9 mouse cellular contexts compared by ENCODE assay signal in genomic region chr2:119558737-119559340, GRCm38 (mm10). TPM values are rescaled to one million over a fixed set of nuclear protein-coding genes. Genes with fewer than 3 reads are reported as not detected.
DNase-seq lines count a peak whose midpoint lies in the region; ATAC-seq and TF ChIP-seq lines count a peak whose summit lies in the region.
"Had no signal": no experiment of that assay in that cellular context is flagged by ENCODE, and none has a peak within 500 bp of the region (broad histone marks: within the 10 kb centered on the region; RNA-seq: fewer than 3 reads in every experiment).

No protein-coding gene starts in this region.

- intact Hi-C loops in left cerebral cortex, postnatal 10 days (cut with DNase I), result no loop called here

- H3K4me1 ChIP-seq in kidney, embryonic 16.5 days (ENCODE audit: insufficient read depth, low read length), result peaks cover 8% of the 10 kb centered on the region
- peaks cover 20% of the 10 kb centered on the region for H3K4me1 ChIP-seq in E14TG2a.4 (replicated peaks; ENCODE audit: low read depth, low read length)
- H3K4me1 ChIP-seq in liver, embryonic 13.5 days (replicated peaks), result peaks cover 12% of the 10 kb centered on the region
- H3K4me1 ChIP-seq in stomach, embryonic 16.5 days (ENCODE audit: control insufficient read depth, insufficient read depth, low read length), result peaks cover 9% of the 10 kb centered on the region; the same call in 1 of the 2 replicates
- H3K4me1 ChIP-seq: midbrain, embryonic 13.5 days had no signal

- H3K9me3 ChIP-seq in kidney, embryonic 16.5 days (ENCODE audit: low read length), result no peaks in the 10 kb centered on the region
- H3K9me3 ChIP-seq in E14TG2a.4 (ENCODE audit: low read length), result no peaks in the 10 kb centered on the region
- no peaks in the 10 kb centered on the region for H3K9me3 ChIP-seq in liver, embryonic 13.5 days (replicated peaks)
- no peaks in the 10 kb centered on the region for H3K9me3 ChIP-seq in stomach, embryonic 16.5 days (replicated peaks; ENCODE audit: control insufficient read depth, low read length)
- H3K9me3 ChIP-seq: midbrain, embryonic 13.5 days had no signal

- no peak overlapping the region for H3K9ac ChIP-seq in kidney, embryonic 16.5 days (replicated peaks; ENCODE audit: low read length)
- H3K9ac ChIP-seq in liver, embryonic 13.5 days, result peak overlapping the region; percentile 26; the same call in 1 of the 2 replicates
- no peak overlapping the region for H3K9ac ChIP-seq in stomach, embryonic 16.5 days (ENCODE audit: low read length)
- H3K9ac ChIP-seq: midbrain, embryonic 13.5 days had no signal

- no peak overlapping the region for H3K4me3 ChIP-seq in kidney, embryonic 16.5 days (ENCODE audit: low read length)
- peak overlapping the region; percentile 32 for H3K4me3 ChIP-seq in E14TG2a.4 (replicated peaks; ENCODE audit: low read length)
- no peak overlapping the region for H3K4me3 ChIP-seq in liver, embryonic 13.5 days (replicated peaks)
- no peak overlapping the region for H3K4me3 ChIP-seq in stomach, embryonic 16.5 days (replicated peaks; ENCODE audit: low read length)
- H3K4me3 ChIP-seq: midbrain, embryonic 13.5 days had no signal

- ATAC-seq in kidney, embryonic 16.5 days (ENCODE audit: low FRiP score, low TSS enrichment), result no peak
- 0 out of 2 replicates have a peak, but pooled peaks have one; percentile 26 for ATAC-seq in liver, embryonic 13.5 days (ENCODE audit: low read depth)
- ATAC-seq in stomach, embryonic 16.5 days (ENCODE audit: insufficient read depth, low FRiP score), result peak; percentile 40; the same call in 1 of the 2 replicates
- ATAC-seq: midbrain, embryonic 13.5 days had no signal

- H3K36me3 ChIP-seq in kidney, embryonic 16.5 days (ENCODE audit: insufficient read depth, low read length), result 0 out of 2 replicates have a peak, but pooled peaks cover 4% of the 10 kb centered on the region
- H3K36me3 ChIP-seq in E14TG2a.4 (ENCODE audit: insufficient read depth, low read length), result peaks cover 10% of the 10 kb centered on the region; the same call in 1 of the 2 replicates
- peaks cover 8% of the 10 kb centered on the region; the same call in 1 of the 2 replicates for H3K36me3 ChIP-seq in liver, embryonic 13.5 days
- H3K36me3 ChIP-seq in stomach, embryonic 16.5 days (ENCODE audit: control insufficient read depth, insufficient read depth, low read length), result no peaks in the 10 kb centered on the region

- H3K4me2 ChIP-seq in kidney, embryonic 16.5 days (replicated peaks; ENCODE audit: low read depth, low read length), result no peak overlapping the region
- no peak overlapping the region for H3K4me2 ChIP-seq in liver, embryonic 13.5 days
- peak overlapping the region; percentile 4; the same call in 1 of the 2 replicates for H3K4me2 ChIP-seq in stomach, embryonic 16.5 days (ENCODE audit: low read depth, low read length)
- H3K4me2 ChIP-seq: midbrain, embryonic 13.5 days had no signal

- DNase-seq in kidney, postnatal 14 days, result no peak
- no peak for DNase-seq in liver, embryonic 13.5 days
- no peak for DNase-seq in embryo, embryonic 11 days
- no peak for DNase-seq in left cerebral cortex, postnatal 10 days (ENCODE audit: extremely low spot score in 1 of 2, low spot score in 2 of 2)
- no peak for DNase-seq in adrenal gland, adult 8-10 months

- TF ChIP-seq CTCF in E14TG2a.4 (conservative IDR thresholded peaks at IDR 0.05; ENCODE audit: low read length), result no peak

- WGBS in kidney, embryonic 16.5 days, result 66% methylated on average over 7 of the region's 7 CpGs
- 50% methylated on average over 7 of the region's 7 CpGs for WGBS in liver, embryonic 13.5 days (ENCODE audit: insufficient replicate concordance)
- WGBS in stomach, embryonic 16.5 days, result 49% methylated on average over 7 of the region's 7 CpGs

- H3K27me3 ChIP-seq in kidney, embryonic 16.5 days (ENCODE audit: insufficient read depth, low read length), result no peaks in the 10 kb centered on the region
- no peaks in the 10 kb centered on the region for H3K27me3 ChIP-seq in E14TG2a.4 (ENCODE audit: insufficient read depth, low read length)
- H3K27me3 ChIP-seq in liver, embryonic 13.5 days, result no peaks in the 10 kb centered on the region
- no peaks in the 10 kb centered on the region for H3K27me3 ChIP-seq in stomach, embryonic 16.5 days (ENCODE audit: control insufficient read depth, insufficient read depth, low read length)
- H3K27me3 ChIP-seq: midbrain, embryonic 13.5 days had no signal

- peak overlapping the region; percentile 56; the same call in 1 of the 2 replicates for H3K27ac ChIP-seq in kidney, embryonic 16.5 days (ENCODE audit: low read length)
- H3K27ac ChIP-seq in liver, embryonic 13.5 days, result peak overlapping the region; percentile 55; the same call in 1 of the 2 replicates
- H3K27ac ChIP-seq in stomach, embryonic 16.5 days (ENCODE audit: low read length), result peak overlapping the region; percentile 75
- H3K27ac ChIP-seq: midbrain, embryonic 13.5 days had no signal

RNA-seq across cellular contexts. Expression of gene Chp1, which starts 11.3 kb away (rescaled TPM):
- 66.1 and 68.6 TPM in 2 replicates for polyA plus RNA-seq in kidney, embryonic 16.5 days (2015; fragmentation: Nextera tagmentation; extraction: Ambion mirVana)
- 47.3 and 54.2 TPM in 2 replicates for polyA plus RNA-seq in liver, embryonic 13.5 days (2015; fragmentation: Nextera tagmentation; extraction: Ambion mirVana)
- polyA plus RNA-seq in stomach, embryonic 16.5 days (2015; fragmentation: Nextera tagmentation; extraction: Ambion mirVana), result 92.4 and 110 TPM in 2 replicates
- total RNA-seq in left cerebral cortex, postnatal 10 days (2021), result 100 to 1,000 TPM; 108 to 110 TPM
- total RNA-seq in adrenal gland, adult 8-10 months (2022), result 100 to 1,000 TPM; 229 to 290 (median 261) TPM

RNA-seq across cellular contexts. Expression of gene Exd1, which starts 11.4 kb away (rescaled TPM):
- 0.41 and 0.84 TPM in 2 replicates for polyA plus RNA-seq in kidney, embryonic 16.5 days (2015; fragmentation: Nextera tagmentation; extraction: Ambion mirVana)
- polyA plus RNA-seq in liver, embryonic 13.5 days (2015; fragmentation: Nextera tagmentation; extraction: Ambion mirVana), result 0.35 and 0.38 TPM in 2 replicates
- polyA plus RNA-seq in stomach, embryonic 16.5 days (2015; fragmentation: Nextera tagmentation; extraction: Ambion mirVana), result 0.18 and 0.24 TPM in 2 replicates
- under 1 TPM; 0.63 to 0.64 TPM for total RNA-seq in left cerebral cortex, postnatal 10 days (2021)
- 1 to 10 TPM in 3 of 4 experiments, under 1 TPM in 1; 0.99 to 2.1 (median 1.1) TPM for total RNA-seq in adrenal gland, adult 8-10 months (2022)

RNA-seq across cellular contexts. Expression of gene Nusap1, which starts 59.3 kb away (rescaled TPM):
- polyA plus RNA-seq in kidney, embryonic 16.5 days (2015; fragmentation: Nextera tagmentation; extraction: Ambion mirVana), result 73.2 and 78.0 TPM in 2 replicates
- polyA plus RNA-seq in liver, embryonic 13.5 days (2015; fragmentation: Nextera tagmentation; extraction: Ambion mirVana), result 90.6 and 119 TPM in 2 replicates
- 62.7 and 65.4 TPM in 2 replicates for polyA plus RNA-seq in stomach, embryonic 16.5 days (2015; fragmentation: Nextera tagmentation; extraction: Ambion mirVana)
- total RNA-seq in left cerebral cortex, postnatal 10 days (2021), result 1 to 10 TPM; 1.6 to 2.2 TPM
- total RNA-seq in adrenal gland, adult 8-10 months (2022), result 1 to 10 TPM in 3 of 4 experiments, under 1 TPM in 1; 0.64 to 1.8 (median 1.4) TPM

RNA-seq across cellular contexts. Expression of gene Oip5, which starts 59.4 kb away (rescaled TPM):
- polyA plus RNA-seq in kidney, embryonic 16.5 days (2015; fragmentation: Nextera tagmentation; extraction: Ambion mirVana), result 28.9 and 31.2 TPM in 2 replicates
- 42.8 and 50.4 TPM in 2 replicates for polyA plus RNA-seq in liver, embryonic 13.5 days (2015; fragmentation: Nextera tagmentation; extraction: Ambion mirVana)
- 22.3 and 24.9 TPM in 2 replicates for polyA plus RNA-seq in stomach, embryonic 16.5 days (2015; fragmentation: Nextera tagmentation; extraction: Ambion mirVana)
- total RNA-seq in left cerebral cortex, postnatal 10 days (2021), result 1 to 10 TPM; 2.4 to 2.6 TPM
- total RNA-seq in adrenal gland, adult 8-10 months (2022), result 1 to 10 TPM in 3 of 4 experiments, under 1 TPM in 1; 0.65 to 1.8 (median 1.2) TPM
